Mouse (Mus musculus) brain, embryonic 14.5 days (tissue): ENCODE measurements around the gene St14.

Source experiments
- CTCF ChIP-seq: fragments of 200-500 bp; IDR thresholded peaks from 2 replicates; pipeline ENCODE4 v1.5.1; 2012; ENCODE audit warnings: inconsistent platforms, mild to moderate bottlenecking, moderate library complexity, borderline replicate concordance; ENCODE audit not compliant: insufficient read depth, insufficient read length; ENCODE audit errors: extremely low read depth
- POLR2A ChIP-seq: fragments of 200-500 bp; IDR thresholded peaks from 2 replicates; pipeline ENCODE4 v1.6.1; 2012; ENCODE audit warnings: mild to moderate bottlenecking, inconsistent platforms, borderline replicate concordance; ENCODE audit not compliant: poor library complexity, insufficient read depth, insufficient read length, severe bottlenecking; ENCODE audit errors: extremely low read depth

DNA sequence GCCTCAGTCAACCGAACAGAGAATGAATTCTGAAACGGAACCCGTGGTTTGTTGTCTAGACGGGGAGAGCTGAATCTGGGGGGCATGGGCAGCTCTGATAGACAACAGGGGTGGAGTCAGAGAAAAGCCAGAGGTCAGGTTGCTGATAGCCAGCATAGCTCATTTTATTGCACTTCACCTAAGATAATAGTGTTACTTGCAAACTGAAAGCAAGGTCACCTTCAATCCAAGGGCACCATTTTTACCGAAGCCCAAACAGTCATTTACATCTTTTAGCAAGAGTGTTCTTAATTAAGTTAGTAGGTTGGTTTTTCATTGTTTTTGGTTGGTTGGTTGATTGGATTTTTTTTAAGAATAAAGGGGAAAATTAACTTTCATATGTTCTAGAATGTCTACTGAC, 12.2 kb downstream of the St14 start:
- TF ChIP-seq CTCF (no peak), POLR2A (no peak)
